Mouse (Mus musculus) liver, postnatal 0 days (tissue): ENCODE measurements around the gene P3h3. TPM values are rescaled to one million over a fixed set of nuclear protein-coding genes. Genes with fewer than 3 reads are reported as not detected.
"Not testable (repeated sequence)": the region's sequence is repeated elsewhere in the genome, so short reads cannot be mapped to it uniquely, and the experiment has no call there.

Source experiments
- ATAC-seq: fragments of 200-750 bp; cut with Nextera tagmentation; 2 replicates; pipeline ENCODE4 v1.8.0; 2017; ENCODE audit warnings: mild to moderate bottlenecking, moderate library complexity
- DNase-seq: peaks from one replicate; pipeline ENCODE4 v3.0.0-alpha.2; 2016
- H3K27ac ChIP-seq: fragments of 300-500 bp; sonication (generic); 2 replicates; pipeline ENCODE4 v1.5.1; 2014; ENCODE audit warnings: antibody characterized with exemption, moderate library complexity, mild to moderate bottlenecking, low read depth
- H3K27me3 ChIP-seq: fragments of 300-500 bp; sonication (generic); 2 replicates; pipeline ENCODE4 v1.6.1; 2014; ENCODE audit warnings: low read length, control low read depth, mixed read lengths; ENCODE audit not compliant: insufficient read depth
- H3K36me3 ChIP-seq: fragments of 300-500 bp; sonication (generic); replicated peaks from 2 replicates; pipeline ENCODE4 v1.6.1; 2014; ENCODE audit warnings: mild to moderate bottlenecking, control low read depth, low read length, moderate library complexity, mixed read lengths; ENCODE audit not compliant: insufficient read depth
- H3K4me1 ChIP-seq: fragments of 300-500 bp; sonication (generic); 2 replicates; pipeline ENCODE4 v1.6.1; 2014; ENCODE audit warnings: antibody characterized with exemption, mild to moderate bottlenecking, control low read depth; ENCODE audit not compliant: insufficient read depth
- H3K4me2 ChIP-seq: fragments of 300-500 bp; sonication (generic); 2 replicates; pipeline ENCODE4 v1.6.1; 2014; ENCODE audit warnings: low read depth, mild to moderate bottlenecking, low read length, moderate library complexity, mixed read lengths
- H3K4me3 ChIP-seq: fragments of 300-500 bp; sonication (generic); 2 replicates; pipeline ENCODE4 v1.5.1; 2014; ENCODE audit warnings: low read depth, low read length
- H3K9ac ChIP-seq: fragments of 300-500 bp; sonication (generic); replicated peaks from 2 replicates; pipeline ENCODE4 v1.6.1; 2014; ENCODE audit warnings: mild to moderate bottlenecking, moderate library complexity
- H3K9me3 ChIP-seq: fragments of 300-500 bp; sonication (generic); 2 replicates; pipeline ENCODE4 v1.6.1; 2016; ENCODE audit warnings: mild to moderate bottlenecking, control low read depth, low read length, mixed read lengths
- CTCF ChIP-seq: sonication (generic); IDR thresholded peaks from 2 replicates; pipeline ENCODE4 v1.5.1; 2016; ENCODE audit warnings: antibody characterized with exemption, low read depth
- EP300 ChIP-seq: IDR thresholded peaks from 2 replicates; pipeline ENCODE4 v1.6.1; 2016; ENCODE audit warnings: antibody characterized with exemption, low read depth, mild to moderate bottlenecking
- WGBS: fragments of 180-500 bp; shearing (Covaris S2); extraction: QIAGEN DNeasy Blood & Tissue Kit; methylation state at CpG from one replicate; pipeline ENCODE4 v1.1.7; 2014; ENCODE audit not compliant: insufficient replicate concordance; 5-methylcytosine and 5-hydroxymethylcytosine counted together
- polyA plus RNA-seq: library from polyadenylated mRNA; unstranded; fragments of >200 nt; fragmentation: Nextera tagmentation; extraction: Ambion mirVana; gene quantifications from 2 replicates; pipeline ENCODE4 v1.2.1, GENCODE M21; 2015

P3h3 gene
- polyA plus RNA-seq, 1 experiment from 2014 or later, result 0.80 TPM

DNA sequence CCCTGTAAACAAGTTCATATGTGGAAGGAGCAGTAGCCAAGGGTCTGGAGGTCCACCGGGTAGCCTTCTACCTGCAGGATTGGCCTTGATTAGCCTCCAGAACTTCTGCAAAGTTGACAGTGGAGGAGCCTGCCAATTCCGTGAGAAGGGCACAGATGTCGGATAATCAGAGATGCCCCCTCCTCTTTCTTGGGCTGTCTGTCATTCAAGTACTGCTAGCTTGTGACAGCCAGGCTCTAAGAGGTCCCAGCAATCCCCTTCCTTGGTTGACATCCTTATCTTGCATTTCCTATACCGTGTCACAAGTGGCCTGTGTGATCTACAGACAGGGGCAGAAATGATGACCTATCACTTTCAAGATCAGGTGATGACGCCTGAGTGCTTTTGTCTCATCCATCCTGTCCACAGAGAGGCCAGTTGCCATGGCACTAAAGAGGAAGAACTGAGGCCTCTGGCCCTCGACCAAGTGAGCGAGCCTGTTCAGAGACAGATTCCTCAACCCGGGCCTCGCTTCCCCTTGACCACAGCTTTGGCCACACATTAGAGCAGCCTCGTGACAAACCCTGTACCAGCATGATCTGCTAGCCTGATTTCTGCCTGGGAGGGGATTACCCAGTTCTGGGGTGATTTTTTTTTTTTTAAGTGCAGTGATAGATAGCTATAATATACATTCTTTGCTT lies 43.4 kb upstream of the P3h3 start:
- Histone ChIP-seq H3K27ac (no peak overlapping the region), H3K4me1 (peaks cover 3% of the 10 kb centered on the region; the same call in 1 of the 2 replicates), H3K9ac (no peak overlapping the region), H3K4me3 (no peak overlapping the region), H3K9me3 (no peaks in the 10 kb centered on the region), H3K36me3 (no peaks in the 10 kb centered on the region), H3K27me3 (no peaks in the 10 kb centered on the region), H3K4me2 (no peak overlapping the region)
- 36% methylated on average over 10 of the region's 10 CpGs for WGBS
- ATAC-seq (no peak), DNase-seq (no peak)
- TF ChIP-seq EP300 (no peak), CTCF (no peak)

DNA sequence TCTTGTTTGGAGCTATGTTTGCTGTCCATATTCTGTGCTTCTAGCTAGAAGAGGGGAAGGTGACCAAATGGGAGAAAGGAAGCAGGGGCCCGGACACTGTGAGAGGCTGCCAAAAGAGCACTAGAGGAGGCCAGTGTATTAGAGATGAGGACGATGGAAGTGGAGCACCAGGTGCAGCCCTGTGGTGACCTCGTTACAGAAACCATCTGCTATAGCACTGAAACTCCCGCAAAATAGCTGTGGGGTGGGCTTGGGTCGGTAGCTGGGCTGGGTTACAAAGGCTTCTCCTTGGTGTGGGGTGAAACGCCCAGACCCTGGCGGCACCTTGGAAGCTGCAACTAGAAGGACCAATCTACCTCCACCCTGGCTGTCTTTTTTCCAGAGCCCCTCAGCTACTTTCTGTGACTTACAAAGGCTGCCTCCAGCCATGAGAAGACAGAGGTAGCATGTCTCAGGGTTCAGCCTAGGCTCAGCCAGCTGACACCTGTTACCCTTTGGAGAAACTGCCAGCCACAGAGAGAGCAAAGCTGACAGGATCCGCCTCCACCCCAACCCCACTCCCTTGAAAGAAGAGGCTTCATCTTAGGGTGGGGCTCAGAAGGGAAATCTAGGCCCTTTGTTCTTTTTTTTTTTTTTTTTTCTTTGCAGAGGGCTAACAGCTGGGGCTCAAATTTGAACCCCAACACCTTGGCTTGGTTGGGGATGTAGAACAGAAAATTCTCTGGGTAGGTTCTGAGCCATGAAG lies 42.7 kb upstream of the P3h3 start:
- Histone ChIP-seq H3K36me3 (no peaks in the 10 kb centered on the region), H3K4me3 (no peak overlapping the region), H3K4me1 (peaks cover 3% of the 10 kb centered on the region; the same call in 1 of the 2 replicates), H3K27ac (no peak overlapping the region), H3K27me3 (no peaks in the 10 kb centered on the region), H3K4me2 (no peak overlapping the region), H3K9me3 (no peaks in the 10 kb centered on the region), H3K9ac (no peak overlapping the region)
- DNase-seq (no peak), ATAC-seq (no peak)
- TF ChIP-seq CTCF (no peak), EP300 (no peak)
- 72% methylated on average over 8 of the region's 8 CpGs for WGBS

DNA sequence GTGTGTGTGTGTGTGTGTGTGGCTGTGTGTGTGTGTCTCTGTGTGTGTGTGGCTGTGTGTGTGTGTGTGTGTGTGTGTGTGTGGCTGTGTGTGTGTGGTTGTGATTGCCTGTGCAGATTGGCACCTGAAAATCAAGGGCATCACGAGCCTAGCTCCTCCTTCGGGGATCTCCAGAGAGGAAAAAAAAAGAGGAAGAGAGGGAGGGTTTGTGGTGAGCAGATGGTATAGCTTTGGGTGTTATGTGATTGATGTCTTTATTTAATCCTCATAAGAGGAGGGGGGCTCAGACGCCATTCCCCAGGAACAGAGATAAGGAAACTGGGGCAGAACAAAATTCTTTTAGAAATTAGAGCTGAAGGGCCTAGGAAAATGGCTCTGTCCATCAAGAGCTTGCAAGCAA lies 40.8 kb upstream of the P3h3 start:
- Histone ChIP-seq H3K9me3 (no peaks in the 10 kb centered on the region), H3K4me1 (no peaks in the 10 kb centered on the region), H3K4me2 (no peak overlapping the region), H3K27ac (no peak overlapping the region), H3K4me3 (no peak overlapping the region), H3K36me3 (no peaks in the 10 kb centered on the region), H3K27me3 (no peaks in the 10 kb centered on the region), H3K9ac (no peak overlapping the region)
- 23% methylated on average over 3 of the region's 3 CpGs for WGBS
- ATAC-seq (no peak), DNase-seq (no peak)
- no peak for TF ChIP-seq CTCF
- no peak for TF ChIP-seq EP300

DNA sequence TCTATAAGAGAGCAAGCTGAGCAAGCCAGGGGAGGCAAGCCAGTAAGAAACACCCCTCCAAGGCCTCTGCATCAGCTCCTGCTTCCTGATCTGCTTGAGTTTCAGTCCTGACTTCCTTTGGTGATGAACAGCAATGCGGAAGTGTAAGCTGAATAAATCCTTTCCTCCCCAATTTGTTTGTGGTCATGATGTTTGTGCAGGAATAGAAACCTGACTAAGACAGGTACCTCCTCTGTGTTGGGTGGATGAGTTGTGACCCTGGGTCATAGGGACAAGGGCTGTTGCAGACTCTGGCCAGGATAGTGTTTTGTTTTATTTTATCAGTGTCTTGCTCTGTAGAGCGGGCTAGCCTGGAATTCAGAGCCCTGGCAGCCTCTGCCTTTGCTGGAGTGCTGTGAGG lies 36.6 kb upstream of the P3h3 start:
- H3K9me3 ChIP-seq, H3K27ac ChIP-seq, H3K4me2 ChIP-seq, DNase-seq, H3K9ac ChIP-seq, H3K4me1 ChIP-seq, ATAC-seq, H3K36me3 ChIP-seq, H3K4me3 ChIP-seq, H3K27me3 ChIP-seq: not testable (repeated sequence)
- 72% methylated on average over 2 of the region's 2 CpGs for WGBS

DNA sequence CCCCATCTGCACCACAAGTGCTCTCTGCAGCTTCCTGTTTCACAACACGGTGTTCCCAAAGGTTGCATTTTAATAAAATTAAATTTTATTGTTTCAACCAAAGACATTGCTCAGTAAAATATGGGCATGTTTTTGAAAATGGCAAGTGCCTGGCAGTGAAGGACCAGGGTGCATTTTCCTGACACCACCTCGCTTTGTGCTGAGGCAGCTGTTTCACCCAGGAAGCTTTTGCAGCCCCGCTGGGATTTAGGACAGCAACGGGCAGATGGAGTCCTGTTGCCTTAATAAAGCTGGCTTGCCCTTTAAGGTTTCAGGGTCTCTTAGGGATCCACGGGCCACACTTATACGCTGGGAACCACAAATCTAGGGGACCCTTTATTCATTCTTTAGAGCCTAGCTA lies 33.4 kb upstream of the P3h3 start:
- 54% methylated on average over 6 of the region's 6 CpGs for WGBS
- DNase-seq (no peak), ATAC-seq (no peak)
- H3K4me1 ChIP-seq, result no peaks in the 10 kb centered on the region
- H3K9ac ChIP-seq, result no peak overlapping the region
- no peaks in the 10 kb centered on the region for H3K36me3 ChIP-seq
- H3K9me3 ChIP-seq, result no peaks in the 10 kb centered on the region
- no peaks in the 10 kb centered on the region for H3K27me3 ChIP-seq
- H3K4me3 ChIP-seq, result no peak overlapping the region
- no peak overlapping the region for H3K27ac ChIP-seq
- no peak for TF ChIP-seq EP300
- no peak for TF ChIP-seq CTCF
- H3K4me2 ChIP-seq, result no peak overlapping the region

DNA sequence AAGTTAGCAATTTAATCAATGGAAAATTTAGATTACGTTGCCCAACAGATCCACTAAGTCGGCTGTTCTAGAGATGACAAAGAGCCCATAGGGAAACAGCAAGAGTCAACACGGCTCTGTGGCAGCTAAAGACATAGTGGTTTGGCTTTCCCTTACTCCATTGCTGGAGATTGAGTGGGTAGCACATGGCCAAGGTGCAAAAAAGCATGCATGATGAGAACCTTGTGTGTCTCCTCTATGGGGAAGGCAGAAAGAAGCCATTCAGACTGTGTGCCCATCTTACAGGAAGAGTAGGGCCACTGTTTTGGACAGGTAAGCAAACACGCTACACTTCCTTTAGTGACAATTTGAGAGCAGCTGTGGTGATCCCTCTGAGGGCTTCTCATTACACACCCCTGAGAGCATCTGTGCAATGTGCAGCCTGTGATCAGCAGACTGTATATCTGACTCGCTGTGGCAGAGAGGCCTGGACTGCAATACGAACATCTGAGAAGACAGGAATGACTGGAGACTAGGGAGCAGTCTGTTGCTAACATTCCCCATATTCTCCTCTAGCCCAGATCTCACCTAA lies 31.1 kb upstream of the P3h3 start:
- Histone ChIP-seq H3K36me3 (no peaks in the 10 kb centered on the region), H3K9me3 (no peaks in the 10 kb centered on the region), H3K4me2 (no peak overlapping the region), H3K27ac (no peak overlapping the region), H3K4me1 (no peaks in the 10 kb centered on the region), H3K9ac (no peak overlapping the region), H3K27me3 (no peaks in the 10 kb centered on the region), H3K4me3 (no peak overlapping the region)
- DNase-seq (no peak), ATAC-seq (no peak)
- 83% methylated on average over 6 of the region's 6 CpGs for WGBS
- TF ChIP-seq CTCF (no peak), EP300 (no peak)
